Mouse (Mus musculus) liver, postnatal 0 days (tissue): ENCODE measurements at regions not wholly inside any gene's neighbourhood (a gene's known extent, or its start where the extent isn't known, plus 50 kb on each side); places are given as distances from the start of the nearest gene placed in this dataset.

Experiments
- CTCF ChIP-seq: sonication (generic); IDR thresholded peaks from 2 replicates; pipeline ENCODE4 v1.5.1; 2016; ENCODE audit warnings: antibody characterized with exemption, low read depth
- EP300 ChIP-seq: IDR thresholded peaks from 2 replicates; pipeline ENCODE4 v1.6.1; 2016; ENCODE audit warnings: antibody characterized with exemption, low read depth, mild to moderate bottlenecking

DNA sequence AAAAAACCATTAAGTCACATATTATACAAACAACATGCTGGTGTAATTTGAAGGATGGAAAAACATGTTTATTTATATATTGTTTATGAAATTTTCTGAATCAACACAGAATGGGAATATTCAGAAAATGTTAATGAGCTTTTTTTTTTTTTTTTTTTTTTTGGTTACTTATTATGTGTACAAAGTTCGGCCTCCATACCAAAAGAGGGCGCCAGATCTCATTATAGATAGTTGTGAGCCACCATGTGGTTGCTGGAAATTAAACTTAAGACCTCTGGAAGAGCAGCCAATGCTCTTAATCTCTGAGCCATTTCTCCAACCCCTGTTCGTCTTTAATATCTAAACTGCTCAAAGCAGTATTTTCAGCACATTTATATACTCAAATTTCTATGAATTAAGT, 133.3 kb downstream of the Ndufa4 start:
- TF ChIP-seq CTCF (0 out of 2 replicates have a peak, but pooled peaks have one; percentile 9), EP300 (no peak)
